Mouse (Mus musculus): ENCODE results near the gene Tmod2. TPM values are rescaled to one million over a fixed set of nuclear protein-coding genes. Genes with fewer than 3 reads are reported as not detected.
"Not testable (repeated sequence)": the region's sequence is repeated elsewhere in the genome, so short reads cannot be mapped to it uniquely, and the experiment has no call there.

Tmod2 gene
- total RNA-seq, 2 experiments from 2014 or later: 370 to 392 TPM

GRCm38 (mm10) chr9:75549010-75549409 is 62.1 kb downstream of the Tmod2 start:
- DNase-seq: no peak

GRCm38 (mm10) chr9:75546885-75547553 is 64.1 kb downstream of the Tmod2 start:
- DNase-seq: no peak

- DNase-seq: no peak
These were observed 65.6 kb downstream of the Tmod2 start for GRCm38 (mm10) chr9:75545514-75545913.

GRCm38 (mm10) chr9:75541497-75541896 is 69.6 kb downstream of the Tmod2 start:
- DNase-seq: no peak

GRCm38 (mm10) chr9:75536422-75536821 is 74.7 kb downstream of the Tmod2 start:
- DNase-seq: no peak

- no peak for DNase-seq
These were observed 76.6 kb downstream of the Tmod2 start for GRCm38 (mm10) chr9:75534431-75534962.

- DNase-seq: not testable (repeated sequence)
These were observed 78.1 kb downstream of the Tmod2 start for GRCm38 (mm10) chr9:75532989-75533388.

GRCm38 (mm10) chr9:75532461-75532860 is 78.7 kb downstream of the Tmod2 start:
- no peak for DNase-seq

- DNase-seq: no peak
These were observed 81.8 kb downstream of the Tmod2 start for GRCm38 (mm10) chr9:75529358-75529757.

- no peak for DNase-seq
These were observed 83.0 kb downstream of the Tmod2 start for GRCm38 (mm10) chr9:75528096-75528495.

- DNase-seq: no peak
These were observed 83.6 kb downstream of the Tmod2 start for GRCm38 (mm10) chr9:75527368-75528059.

GRCm38 (mm10) chr9:75523646-75524045 is 87.5 kb downstream of the Tmod2 start:
- DNase-seq: peak; percentile 8 to 20

- no peak for DNase-seq
These were observed 88.9 kb downstream of the Tmod2 start for GRCm38 (mm10) chr9:75522217-75522616.

- DNase-seq: no peak
These were observed 89.3 kb downstream of the Tmod2 start for GRCm38 (mm10) chr9:75521788-75522187.

- no peak for DNase-seq
These were observed 90.2 kb downstream of the Tmod2 start for GRCm38 (mm10) chr9:75520940-75521339.

- no peak for DNase-seq
These were observed 93.4 kb downstream of the Tmod2 start for GRCm38 (mm10) chr9:75517751-75518150.

Other genes with a start within 250 kb of the Tmod2 start
- 10 to 100 TPM; 27.4 to 28.1 TPM for gene Mapk6, start 201.3 kb downstream of the Tmod2 start, total RNA-seq (2021)
- 10 to 100 TPM; 22.8 to 23.9 TPM for gene Leo1, start 169.8 kb downstream of the Tmod2 start, total RNA-seq (2021)
- gene Tmod3, start 51.7 kb downstream of the Tmod2 start, total RNA-seq (2021): 10 to 100 TPM; 46.4 to 47.3 TPM
- gene Lysmd2, start 14.4 kb upstream of the Tmod2 start, total RNA-seq (2021): 10 to 100 TPM; 61.8 to 65.8 TPM
- 100 to 1,000 TPM; 279 to 282 TPM for gene Scg3, start 72.7 kb upstream of the Tmod2 start, total RNA-seq (2021)
- 1 to 10 TPM in 1 of 2 experiments, under 1 TPM in 1; 0.60 to 2.2 TPM for gene Bmp5, start 164.0 kb upstream of the Tmod2 start, total RNA-seq (2021)

All from layer of hippocampus, postnatal 36 days (tissue).